Mouse (Mus musculus) mammary gland, adult 2 months (tissue): ENCODE data around the gene Gorasp2. TPM values are rescaled to one million over a fixed set of nuclear protein-coding genes. Genes with fewer than 3 reads are reported as not detected.

Source experiments
- polyA plus RNA-seq: library from polyadenylated mRNA; depleted of rRNA; stranded (reverse); fragments of >200 nt; gene quantifications from 2 replicates; pipeline ENCODE4 v1.2.3, GENCODE M21; 2012; ENCODE audit warnings: low replicate concordance; rRNA removed

Gorasp2 gene
- 102 and 144 TPM in 2 replicates for polyA plus RNA-seq

GRCm38 (mm10) chr2:70660887-70661714 is at the start of gene Gorasp2:
Gene Gorasp2 (plus strand): TSS chr2:70661576.

GRCm38 (mm10) chr2:70661715-70662495 is 529 bp downstream of the Gorasp2 start, which contains the start of gene Gm26558:
Gene Gm26558 (minus strand): TSS chr2:70662108.

Other genes with a start within 250 kb of the Gorasp2 start
- 0.26 TPM in 1 of 2 replicates, not detected in the other for gene Sp5, start 186.7 kb upstream of the Gorasp2 start, polyA plus RNA-seq
- not detected in 2 replicates for gene Erich2, start 152.8 kb upstream of the Gorasp2 start, polyA plus RNA-seq
- 0.47 and 0.60 TPM in 2 replicates for gene Gad1, start 108.5 kb upstream of the Gorasp2 start, polyA plus RNA-seq
- gene Gm26558, start 532 bp downstream of the Gorasp2 start, polyA plus RNA-seq, result 0.14 and 1.5 TPM in 2 replicates
- gene Tlk1, start 164.2 kb downstream of the Gorasp2 start, polyA plus RNA-seq, result 5.7 and 9.9 TPM in 2 replicates